Mouse (Mus musculus) neutrophil, adult 59 days (primary cell): ENCODE measurements around the gene Acss3. TPM values are rescaled to one million over a fixed set of nuclear protein-coding genes. Genes with fewer than 3 reads are reported as not detected.

Source experiments
- total RNA-seq, 2 experiments: library from RNA; stranded (reverse); gene quantifications; 1 replicate in 1 of 2; 2 replicates in 1 of 2; pipeline ENCODE4 v1.2.4; 2023

The Acss3 gene
- total RNA-seq, result not detected

DNA sequence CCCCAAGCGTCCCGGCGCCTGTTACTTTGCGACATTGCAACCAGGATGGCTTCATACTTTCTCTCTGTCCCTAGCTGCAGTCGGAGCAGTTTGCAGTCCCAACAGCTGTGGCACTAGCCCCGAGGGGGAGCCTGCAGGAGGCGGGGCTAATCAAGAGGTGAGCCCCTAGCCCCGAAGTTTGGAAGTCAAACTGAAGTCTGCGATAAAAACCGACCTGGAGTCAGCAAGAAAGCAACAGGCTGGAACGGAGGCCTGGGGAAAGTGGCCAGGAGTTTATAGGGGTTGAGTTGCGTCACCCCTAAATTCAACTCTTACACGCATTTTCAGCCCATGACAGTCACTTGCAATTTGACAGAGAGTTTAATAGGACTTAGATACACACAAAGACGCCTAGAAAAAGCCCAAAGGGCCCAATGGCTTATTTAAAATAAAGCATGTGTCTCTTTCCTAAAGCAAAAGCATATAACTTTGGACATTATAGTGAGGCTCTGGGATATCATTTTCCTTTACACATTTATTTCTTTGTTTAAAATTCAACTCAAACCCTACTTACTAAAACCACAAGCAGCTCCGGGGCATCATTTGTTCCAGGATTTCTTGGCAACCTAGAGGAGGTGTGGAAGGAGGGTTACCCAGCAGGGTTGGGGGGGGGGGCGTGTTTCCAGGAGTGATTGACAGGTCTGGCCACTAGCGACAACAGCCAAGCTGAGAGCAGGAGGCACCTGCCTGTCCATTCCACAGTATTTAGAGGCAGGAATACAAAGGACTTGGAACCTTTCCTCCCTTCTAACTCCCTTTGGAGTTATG, at the start of gene Acss3:
Gene Acss3 (minus strand): TSS at position 140 of the 807 bp plus-strand sequence.

Other genes starting within 250 kb of the Acss3 start
- gene Lin7a, start 148.0 kb upstream of the Acss3 start, total RNA-seq, result not detected